Comparison of ENCODE assay signal across 7 mouse cellular contexts in the genomic region with DNA sequence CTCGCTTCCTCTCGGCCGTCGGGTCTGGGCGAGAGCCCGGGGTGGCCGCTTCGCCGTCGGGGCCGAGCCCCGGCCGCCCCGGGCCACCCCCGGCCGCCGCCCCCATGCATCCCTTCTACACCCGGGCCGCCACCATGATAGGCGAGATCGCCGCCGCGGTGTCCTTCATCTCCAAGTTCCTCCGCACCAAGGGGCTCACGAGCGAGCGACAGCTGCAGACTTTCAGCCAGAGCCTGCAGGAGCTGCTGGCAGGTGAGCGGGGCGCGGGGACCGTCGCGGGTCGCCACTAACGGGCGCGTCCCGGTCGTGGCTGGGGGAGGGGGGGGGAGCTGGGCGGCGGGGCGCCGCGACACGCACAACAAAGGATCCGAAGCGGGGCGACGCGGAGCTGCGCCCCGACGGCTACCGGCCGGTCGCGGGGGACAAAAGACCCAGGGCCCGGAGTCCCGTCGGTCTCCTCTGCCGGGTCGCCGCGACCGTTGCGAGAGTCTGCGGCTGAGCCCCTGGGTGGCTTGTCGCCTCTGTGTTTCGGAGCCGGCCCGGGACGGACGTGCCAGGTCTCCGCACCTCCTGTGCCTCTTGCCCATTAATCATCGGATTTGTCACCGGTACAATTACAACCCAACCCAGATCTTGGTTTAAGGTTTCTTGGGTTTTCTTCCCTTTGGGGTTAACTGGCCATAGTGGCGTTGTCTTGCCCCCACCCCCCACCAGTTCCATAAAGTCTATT. TPM values are rescaled to one million over a fixed set of nuclear protein-coding genes. Genes with fewer than 3 reads are reported as not detected.
DNase-seq lines count a peak whose midpoint lies in the region; ATAC-seq and TF ChIP-seq lines count a peak whose summit lies in the region.

No protein-coding gene starts in this region.

- no peaks in the 10 kb centered on the region for H3K27me3 ChIP-seq in MEL (ENCODE audit: control insufficient read depth in 1 of 2, insufficient read depth in 2 of 2, low read length in 2 of 2)
- H3K27me3 ChIP-seq in forebrain, embryonic 14.5 days (replicated peaks; ENCODE audit: control insufficient read depth, insufficient read depth, low read length): no peaks in the 10 kb centered on the region
- no peaks in the 10 kb centered on the region for H3K27me3 ChIP-seq in hindbrain, embryonic 12.5 days
- H3K27me3 ChIP-seq in limb, embryonic 10.5 days (ENCODE audit: low read depth, poor library complexity, severe bottlenecking): no peaks in the 10 kb centered on the region
- H3K27me3 ChIP-seq in midbrain, embryonic 11.5 days (ENCODE audit: control insufficient read depth, insufficient read depth, low read length): no peaks in the 10 kb centered on the region
- H3K27me3 ChIP-seq in stomach, embryonic 14.5 days (ENCODE audit: control insufficient read depth, insufficient read depth, low read length): no peaks in the 10 kb centered on the region

- peaks cover 13 to 16% of the 10 kb centered on the region in 2 experiments for H3K4me1 ChIP-seq in MEL (ENCODE audit: control insufficient read depth in 1 of 2, insufficient read depth in 2 of 2, low read length in 2 of 2)
- H3K4me1 ChIP-seq in forebrain, embryonic 14.5 days (ENCODE audit: control insufficient read depth, insufficient read depth, low read length): peaks cover 19% of the 10 kb centered on the region
- peaks cover 17% of the 10 kb centered on the region for H3K4me1 ChIP-seq in hindbrain, embryonic 12.5 days
- H3K4me1 ChIP-seq in limb, embryonic 10.5 days: peaks cover 27% of the 10 kb centered on the region
- peaks cover 19% of the 10 kb centered on the region for H3K4me1 ChIP-seq in midbrain, embryonic 11.5 days (ENCODE audit: control insufficient read depth, insufficient read depth, low read length)
- H3K4me1 ChIP-seq in stomach, embryonic 14.5 days (ENCODE audit: control insufficient read depth, insufficient read depth, low read length): 0 out of 2 replicates have a peak, but pooled peaks cover 7% of the 10 kb centered on the region

- peaks cover 10% of the 10 kb centered on the region for H3K79me2 ChIP-seq in MEL (ENCODE audit: control insufficient read depth, insufficient read depth, low read length, poor library complexity)

- H3K9me3 ChIP-seq in MEL (replicated peaks; ENCODE audit: insufficient read depth, low read length): no peaks in the 10 kb centered on the region
- H3K9me3 ChIP-seq in forebrain, embryonic 14.5 days (replicated peaks; ENCODE audit: control insufficient read depth, low read length): no peaks in the 10 kb centered on the region
- H3K9me3 ChIP-seq in hindbrain, embryonic 12.5 days (replicated peaks): 0 out of 2 replicates have a peak, but pooled peaks cover 4% of the 10 kb centered on the region
- no peaks in the 10 kb centered on the region for H3K9me3 ChIP-seq in limb, embryonic 10.5 days (replicated peaks)
- no peaks in the 10 kb centered on the region for H3K9me3 ChIP-seq in midbrain, embryonic 11.5 days (ENCODE audit: control insufficient read depth, low read length)
- no peaks in the 10 kb centered on the region for H3K9me3 ChIP-seq in stomach, embryonic 14.5 days (ENCODE audit: control insufficient read depth, low read depth, low read length)

- ATAC-seq in forebrain, embryonic 14.5 days: peak; percentile 40
- peak; percentile 59 for ATAC-seq in hindbrain, embryonic 12.5 days (ENCODE audit: low FRiP score)
- peak; percentile 52 for ATAC-seq in midbrain, embryonic 11.5 days (ENCODE audit: low FRiP score)
- ATAC-seq in stomach, embryonic 14.5 days (ENCODE audit: insufficient number of reproducible peaks, insufficient read depth, low FRiP score, low read depth): peak; percentile 5; the same call in 1 of the 2 replicates

- WGBS in forebrain, embryonic 14.5 days: under 1% methylated on average over 72 of the region's 78 CpGs
- under 1% methylated on average over 67 of the region's 78 CpGs for WGBS in hindbrain, embryonic 12.5 days
- WGBS in limb, embryonic 10.5 days: under 1% methylated on average over 76 of the region's 78 CpGs
- under 1% methylated on average over 74 of the region's 78 CpGs for WGBS in midbrain, embryonic 11.5 days
- under 1% methylated on average over 56 of the region's 78 CpGs for WGBS in stomach, embryonic 14.5 days

- no peak for TF ChIP-seq CTCF in MEL (IDR thresholded peaks at IDR 0.05 in 2 of 3, conservative IDR thresholded peaks at IDR 0.05 in 1 of 3; ENCODE audit: control insufficient read depth in 1 of 3, insufficient read depth in 1 of 3, low read depth in 2 of 3, low read length in 3 of 3, poor library complexity in 1 of 3, severe bottlenecking in 1 of 3)

- TF ChIP-seq POLR2A in MEL (IDR thresholded peaks at IDR 0.05; ENCODE audit: control insufficient read depth in 1 of 2, insufficient read depth in 1 of 2, low read depth in 1 of 2, low read length in 2 of 2, poor library complexity in 1 of 2): no peak; a peak in 1 of 4 replicates

- H3K36me3 ChIP-seq in MEL (ENCODE audit: control insufficient read depth in 1 of 2, insufficient read depth in 2 of 2, low read length in 2 of 2): peaks cover 2 to 20% of the 10 kb centered on the region in 2 experiments; a peak in 3 of 4 replicates
- peaks cover 16% of the 10 kb centered on the region for H3K36me3 ChIP-seq in forebrain, embryonic 14.5 days (ENCODE audit: control insufficient read depth, insufficient read depth, low read length)
- peaks cover 14% of the 10 kb centered on the region for H3K36me3 ChIP-seq in hindbrain, embryonic 12.5 days
- H3K36me3 ChIP-seq in limb, embryonic 10.5 days: peaks cover 27% of the 10 kb centered on the region
- H3K36me3 ChIP-seq in midbrain, embryonic 11.5 days (ENCODE audit: control insufficient read depth, insufficient read depth, low read length): peaks cover 4% of the 10 kb centered on the region
- H3K36me3 ChIP-seq in stomach, embryonic 14.5 days (ENCODE audit: control insufficient read depth, insufficient read depth, low read length): peaks cover 18% of the 10 kb centered on the region

- peak; percentile 55 for DNase-seq in MEL (ENCODE audit: low read depth, low spot score)
- peak; percentile 32 for DNase-seq in c-Kit-negative CD71-positive TER-119-positive erythroid progenitor cells, embryonic 14.5 days (ENCODE audit: low read depth, low spot score)
- DNase-seq in forebrain, embryonic 14.5 days (ENCODE audit: low spot score): peak; percentile 52
- DNase-seq in limb, embryonic 10.5 days (ENCODE audit: low spot score): peak; percentile 72
- peak; percentile 95 for DNase-seq in midbrain, embryonic 11.5 days (ENCODE audit: low spot score, missing footprints)

- H3K27ac ChIP-seq in MEL (ENCODE audit: control insufficient read depth, low read depth, low read length): peak overlapping the region; percentile 69
- peak overlapping the region; percentile 95 for H3K27ac ChIP-seq in forebrain, embryonic 14.5 days (ENCODE audit: low read depth, low read length)
- H3K27ac ChIP-seq in hindbrain, embryonic 12.5 days: peak overlapping the region; percentile 97
- peak overlapping the region; percentile 98 for H3K27ac ChIP-seq in limb, embryonic 10.5 days
- H3K27ac ChIP-seq in midbrain, embryonic 11.5 days (ENCODE audit: low read depth, low read length): peak overlapping the region; percentile 88
- peak overlapping the region; percentile 98 for H3K27ac ChIP-seq in stomach, embryonic 14.5 days (ENCODE audit: low read length)

- no peak for TF ChIP-seq RAD21 in MEL (IDR thresholded peaks at IDR 0.05; ENCODE audit: low read depth, low read length)

- TF ChIP-seq EP300 in MEL (IDR thresholded peaks at IDR 0.05; ENCODE audit: low read depth in 1 of 2, low read length in 2 of 2): no peak

- H3K4me3 ChIP-seq in MEL (ENCODE audit: control insufficient read depth in 1 of 2, insufficient read depth in 1 of 2, low read depth in 2 of 2, low read length in 2 of 2): peak overlapping the region; percentile 79 to 100
- peak overlapping the region; percentile 100 for H3K4me3 ChIP-seq in forebrain, embryonic 14.5 days (ENCODE audit: low read depth, low read length)
- H3K4me3 ChIP-seq in hindbrain, embryonic 12.5 days: peak overlapping the region; percentile 99
- H3K4me3 ChIP-seq in limb, embryonic 10.5 days: peak overlapping the region; percentile 98
- H3K4me3 ChIP-seq in midbrain, embryonic 11.5 days (ENCODE audit: low read depth, low read length): peak overlapping the region; percentile 98
- peak overlapping the region; percentile 100 for H3K4me3 ChIP-seq in stomach, embryonic 14.5 days (ENCODE audit: low read depth, low read length)

- peak overlapping the region; percentile 49 for H3K4me2 ChIP-seq in forebrain, embryonic 14.5 days (ENCODE audit: low read length)
- H3K4me2 ChIP-seq in hindbrain, embryonic 12.5 days (replicated peaks): peak overlapping the region; percentile 56
- H3K4me2 ChIP-seq in midbrain, embryonic 11.5 days: peak overlapping the region; percentile 46
- peak overlapping the region; percentile 40 for H3K4me2 ChIP-seq in stomach, embryonic 14.5 days (replicated peaks; ENCODE audit: low read depth, low read length)

- H3K9ac ChIP-seq in MEL (ENCODE audit: control insufficient read depth, low read depth, low read length, poor library complexity, severe bottlenecking): peak overlapping the region; percentile 89
- H3K9ac ChIP-seq in forebrain, embryonic 14.5 days (ENCODE audit: low read length): peak overlapping the region; percentile 100
- H3K9ac ChIP-seq in hindbrain, embryonic 12.5 days: peak overlapping the region; percentile 99
- H3K9ac ChIP-seq in midbrain, embryonic 11.5 days (ENCODE audit: low read length): peak overlapping the region; percentile 99
- H3K9ac ChIP-seq in stomach, embryonic 14.5 days (replicated peaks; ENCODE audit: low read depth, low read length): peak overlapping the region; percentile 100

TF ChIP-seq in MEL, 35 proteins besides CTCF, POLR2A, EP300 and RAD21 (continues in another document):
- TF ChIP-seq MXI1 (IDR thresholded peaks at IDR 0.05; ENCODE audit: low read depth, low read length) (no peak; the same call in 1 of the 2 replicates), HCFC1 (IDR thresholded peaks at IDR 0.05; ENCODE audit: low read depth, low read length) (no peak), GABPA (IDR thresholded peaks at IDR 0.05; ENCODE audit: low read depth, low read length) (no peak), CHD1 (IDR thresholded peaks at IDR 0.05; ENCODE audit: low read depth, low read length) (0 out of 2 replicates have a peak, but pooled peaks have one; percentile 69), BHLHE40 (IDR thresholded peaks at IDR 0.05; ENCODE audit: borderline replicate concordance, low read depth, low read length) (no peak), ZMIZ1 (IDR thresholded peaks at IDR 0.05; ENCODE audit: low read depth, low read length) (no peak)

RNA-seq across cellular contexts. Expression of a gene that starts 0.6 kb away (rescaled TPM):
- total RNA-seq in MEL (2012; rRNA removed): 2.0 and 3.6 TPM in 2 replicates
- 1 to 10 TPM in 1 of 2 experiments, not detected in 1; 4.8 TPM for polyA plus RNA-seq in MEL (2012; ENCODE audit: insufficient read depth in 1 of 2, insufficient read length in 2 of 2, low read depth in 1 of 2, low replicate concordance in 2 of 2, missing spikeins in 1 of 2)
- polyA plus RNA-seq in forebrain, embryonic 14.5 days (2014; fragmentation: Nextera tagmentation; extraction: Ambion mirVana): 63.6 and 73.8 TPM in 2 replicates
- 69.1 and 69.6 TPM in 2 replicates for polyA plus RNA-seq in hindbrain, embryonic 12.5 days (2016; fragmentation: Nextera tagmentation; extraction: Ambion mirVana)
- polyA plus RNA-seq in limb, embryonic 10.5 days (2016; fragmentation: Nextera tagmentation; extraction: Ambion mirVana): 19.3 and 34.6 TPM in 2 replicates
- polyA plus RNA-seq in midbrain, embryonic 11.5 days (2014; fragmentation: Nextera tagmentation; extraction: Ambion mirVana): 44.7 and 47.5 TPM in 2 replicates
- 101 and 103 TPM in 2 replicates for polyA plus RNA-seq in stomach, embryonic 14.5 days (2014; fragmentation: Nextera tagmentation; extraction: Ambion mirVana)

Comparison
In these comparisons a context has a peak if more than half of its experiments do, and no peak if none do; other contexts are left out.
1. Peak in every context shown above with its lines: DNase-seq, ATAC-seq, H3K4me3 ChIP-seq and H3K27ac ChIP-seq.
2. DNase-seq: peak in every context shown above with its lines; median percentile 95 in midbrain, embryonic 11.5 days; 72 in limb, embryonic 10.5 days; 55 in MEL; 52 in forebrain, embryonic 14.5 days; 32 in c-Kit-negative CD71-positive TER-119-positive erythroid progenitor cells, embryonic 14.5 days.
3. ATAC-seq: peak in every context shown above with its lines; median percentile 59 in hindbrain, embryonic 12.5 days; 52 in midbrain, embryonic 11.5 days; 40 in forebrain, embryonic 14.5 days; 5 in stomach, embryonic 14.5 days.